In genomic region chr8:23562504-23562903, GRCm38 (mm10) we compare ENCODE assay signal across 13 mouse cellular contexts.
DNase-seq lines count a peak whose midpoint lies in the region; ATAC-seq and TF ChIP-seq lines count a peak whose summit lies in the region.
"Had no signal": no experiment of that assay in that cellular context is flagged by ENCODE, and none has a peak within 500 bp of the region (broad histone marks: within the 10 kb centered on the region; RNA-seq: fewer than 3 reads in every experiment).

No protein-coding gene starts in this region.

- no peak overlapping the region for H3K9ac ChIP-seq in forebrain, embryonic 13.5 days
- no peak overlapping the region for H3K9ac ChIP-seq in hindbrain, postnatal 0 days (replicated peaks; ENCODE audit: low read length)
- H3K9ac ChIP-seq in midbrain, postnatal 0 days (replicated peaks; ENCODE audit: low read length, poor library complexity, severe bottlenecking): no peak overlapping the region
- H3K9ac ChIP-seq: embryonic facial prominence, embryonic 13.5 days had no signal

- peaks cover 32% of the 10 kb centered on the region for H3K4me1 ChIP-seq in forebrain, embryonic 13.5 days
- no peaks in the 10 kb centered on the region for H3K4me1 ChIP-seq in hindbrain, postnatal 0 days (ENCODE audit: insufficient read depth, low read length)
- H3K4me1 ChIP-seq in midbrain, postnatal 0 days (ENCODE audit: insufficient read depth, low read length): no peaks in the 10 kb centered on the region

- H3K36me3 ChIP-seq in forebrain, embryonic 13.5 days (ENCODE audit: poor library complexity, severe bottlenecking): no peaks in the 10 kb centered on the region
- no peaks in the 10 kb centered on the region for H3K36me3 ChIP-seq in hindbrain, postnatal 0 days (ENCODE audit: insufficient read depth, low read length)
- no peaks in the 10 kb centered on the region for H3K36me3 ChIP-seq in midbrain, postnatal 0 days (ENCODE audit: insufficient read depth, low read length)
- H3K36me3 ChIP-seq: embryonic facial prominence, embryonic 13.5 days had no signal

- 0 out of 2 replicates have a peak overlapping the region, but pooled peaks have one; percentile 57 for H3K27ac ChIP-seq in forebrain, embryonic 13.5 days
- no peak overlapping the region for H3K27ac ChIP-seq in hindbrain, postnatal 0 days
- H3K27ac ChIP-seq in midbrain, postnatal 0 days (ENCODE audit: low read depth, low read length): no peak overlapping the region
- H3K27ac ChIP-seq in layer of hippocampus, adult 2 months: no peak overlapping the region
- H3K27ac ChIP-seq: embryonic facial prominence, embryonic 13.5 days had no signal

- ATAC-seq in forebrain, embryonic 13.5 days: 0 out of 2 replicates have a peak, but pooled peaks have one; percentile 19
- no peak for ATAC-seq in hindbrain, postnatal 0 days
- ATAC-seq in midbrain, postnatal 0 days (ENCODE audit: low FRiP score): no peak

- TF ChIP-seq CTCF in hindbrain, postnatal 0 days (IDR thresholded peaks at IDR 0.05; ENCODE audit: low read depth): no peak
- TF ChIP-seq CTCF in midbrain, postnatal 0 days (IDR thresholded peaks at IDR 0.05): no peak
- TF ChIP-seq CTCF in layer of hippocampus, adult 2 months (conservative IDR thresholded peaks at IDR 0.05): no peak

- H3K27me3 ChIP-seq in forebrain, embryonic 13.5 days: no peaks in the 10 kb centered on the region
- H3K27me3 ChIP-seq in hindbrain, postnatal 0 days (ENCODE audit: insufficient read depth, low read length): no peaks in the 10 kb centered on the region
- no peaks in the 10 kb centered on the region for H3K27me3 ChIP-seq in midbrain, postnatal 0 days (ENCODE audit: insufficient read depth, low read length)

- peak; percentile 86 for DNase-seq in ZHBTc4 (ENCODE audit: low read depth, low spot score)
- DNase-seq in hindbrain, postnatal 0 days (ENCODE audit: low spot score): no peak
- no peak for DNase-seq in midbrain, postnatal 0 days (ENCODE audit: low spot score)
- no peak for DNase-seq in layer of hippocampus, adult 2 months (ENCODE audit: low spot score in 2 of 2)
- no peak for DNase-seq in layer of hippocampus, adult 11-12 months (ENCODE audit: low spot score)
- no peak for DNase-seq in heart, postnatal 4 days
- DNase-seq: adrenal gland, postnatal 14 days; gastrocnemius, postnatal 10 days; kidney, adult 8-10 months; kidney, postnatal 4 days; right cerebral cortex, postnatal 25 days had no signal

- WGBS in forebrain, embryonic 13.5 days: 14% methylated on average over 9 of the region's 9 CpGs
- WGBS in hindbrain, postnatal 0 days: 25% methylated on average over 9 of the region's 9 CpGs
- WGBS in midbrain, postnatal 0 days: 19% methylated on average over 9 of the region's 9 CpGs

- no peak overlapping the region for H3K4me3 ChIP-seq in forebrain, embryonic 13.5 days
- no peak overlapping the region for H3K4me3 ChIP-seq in hindbrain, postnatal 0 days (ENCODE audit: low read length)
- H3K4me3 ChIP-seq in midbrain, postnatal 0 days (ENCODE audit: low read depth, low read length): no peak overlapping the region
- H3K4me3 ChIP-seq in layer of hippocampus, adult 2 months: no peak overlapping the region

- H3K9me3 ChIP-seq in forebrain, embryonic 13.5 days (replicated peaks): no peaks in the 10 kb centered on the region
- H3K9me3 ChIP-seq in hindbrain, postnatal 0 days (ENCODE audit: low read length): no peaks in the 10 kb centered on the region
- H3K9me3 ChIP-seq in midbrain, postnatal 0 days (ENCODE audit: low read length): no peaks in the 10 kb centered on the region
- H3K9me3 ChIP-seq: embryonic facial prominence, embryonic 13.5 days had no signal

- H3K4me2 ChIP-seq in forebrain, embryonic 13.5 days: peak overlapping the region; percentile 48
- H3K4me2 ChIP-seq in hindbrain, postnatal 0 days (ENCODE audit: low read depth, low read length): peak overlapping the region; percentile 46
- peak overlapping the region; percentile 34 for H3K4me2 ChIP-seq in midbrain, postnatal 0 days (ENCODE audit: low read depth, low read length, poor library complexity, severe bottlenecking)
